Mouse (Mus musculus) kidney, postnatal 10 days (tissue): Measurements from ENCODE around the gene Ube2d2b.

ENCODE experiments used
- DNase-seq: peaks from one replicate; pipeline ENCODE4 v3.0.0; 2021; ENCODE audit warnings: mixed read lengths

The Ube2d2b gene

GRCm38 (mm10) chr5:107858963-107859362 lies 29.1 kb downstream of the Ube2d2b start:
- no peak for DNase-seq

GRCm38 (mm10) chr5:107863971-107864370 lies 34.1 kb downstream of the Ube2d2b start:
- DNase-seq, result no peak

- DNase-seq, result no peak
These were observed 36.5 kb downstream of the Ube2d2b start for GRCm38 (mm10) chr5:107866127-107867126.

GRCm38 (mm10) chr5:107867970-107868904 lies 38.3 kb downstream of the Ube2d2b start:
- DNase-seq, result peak; percentile 78

- DNase-seq, result peak; percentile 96
These were observed 39.1 kb downstream of the Ube2d2b start for GRCm38 (mm10) chr5:107868905-107869424.

- DNase-seq, result no peak
These were observed 39.8 kb downstream of the Ube2d2b start for GRCm38 (mm10) chr5:107869701-107870100.

- DNase-seq, result no peak
These were observed 43.4 kb downstream of the Ube2d2b start for GRCm38 (mm10) chr5:107873330-107873729.

GRCm38 (mm10) chr5:107873886-107874302 lies 44.0 kb downstream of the Ube2d2b start:
- no peak for DNase-seq

GRCm38 (mm10) chr5:107874561-107875260 lies 44.8 kb downstream of the Ube2d2b start, which contains the start of gene Evi5:
TSS of gene Evi5 (minus strand) at chr5:107875107.
- no peak for DNase-seq

- DNase-seq, result no peak
These were observed 45.3 kb downstream of the Ube2d2b start for GRCm38 (mm10) chr5:107875261-107875611.

- no peak for DNase-seq
These were observed 47.2 kb downstream of the Ube2d2b start for GRCm38 (mm10) chr5:107877053-107877452.

GRCm38 (mm10) chr5:107880710-107881109 lies 50.8 kb downstream of the Ube2d2b start:
- peak; percentile 42 for DNase-seq
